Mouse (Mus musculus) limb, embryonic 10.5 days (tissue): ENCODE data around the gene Slc23a4. TPM values are rescaled to one million over a fixed set of nuclear protein-coding genes. Genes with fewer than 3 reads are reported as not detected.

Experiments used
- DNase-seq: peaks from one replicate; pipeline ENCODE4 v3.0.0-alpha.2; 2017; ENCODE audit warnings: low spot score
- H3K27ac ChIP-seq: fragments of 300-500 bp; sonication (generic); 2 replicates; pipeline ENCODE4 v1.5.1; 2016; ENCODE audit warnings: mild to moderate bottlenecking
- H3K27me3 ChIP-seq: fragments of 300-500 bp; sonication (generic); 2 replicates; pipeline ENCODE4 v1.6.1; 2016; ENCODE audit warnings: low read depth, mild to moderate bottlenecking; ENCODE audit not compliant: poor library complexity, severe bottlenecking
- H3K36me3 ChIP-seq: fragments of 300-500 bp; sonication (generic); 2 replicates; pipeline ENCODE4 v1.6.1; 2016; ENCODE audit warnings: mild to moderate bottlenecking, moderate library complexity
- H3K4me1 ChIP-seq: fragments of 300-500 bp; sonication (generic); 2 replicates; pipeline ENCODE4 v1.6.1; 2016
- H3K4me3 ChIP-seq: fragments of 300-500 bp; sonication (generic); 2 replicates; pipeline ENCODE4 v1.5.1; 2016; ENCODE audit warnings: mild to moderate bottlenecking, moderate library complexity
- H3K9me3 ChIP-seq: fragments of 300-500 bp; sonication (generic); replicated peaks from 2 replicates; pipeline ENCODE4 v1.6.1; 2016; ENCODE audit warnings: mild to moderate bottlenecking
- WGBS: fragments of 180-500 bp; shearing (Covaris S2); methylation state at CpG from one replicate; pipeline ENCODE4 v1.1.7; 2016; 5-methylcytosine and 5-hydroxymethylcytosine counted together
- polyA plus RNA-seq: library from polyadenylated mRNA; unstranded; fragments of >200 nt; fragmentation: Nextera tagmentation; extraction: Ambion mirVana; gene quantifications from 2 replicates; pipeline ENCODE4 v1.2.1, GENCODE M21; 2016

Slc23a4 gene
- polyA plus RNA-seq, result 0.18 and 0.45 TPM in 2 replicates

- no peaks in the 10 kb centered on the region for H3K36me3 ChIP-seq
- H3K27me3 ChIP-seq, result 0 out of 2 replicates have a peak, but pooled peaks cover 5% of the 10 kb centered on the region
- peak; percentile 46 for DNase-seq
- 14% methylated on average over 20 of the region's 20 CpGs for WGBS
- H3K9me3 ChIP-seq, result no peaks in the 10 kb centered on the region
- peak within 1 kb of the TSS; percentile 27 for H3K4me3 ChIP-seq
- H3K27ac ChIP-seq, result peak within 1 kb of the TSS; percentile 39; the same call in 1 of the 2 replicates
- H3K4me1 ChIP-seq, result peaks cover 23% of the 10 kb centered on the region
Observed at GRCm38 (mm10) chr6:34988081-34988761, at the start of gene Slc23a4. Gene Slc23a4, minus strand, starts transcription at chr6:34988404.

GRCm38 (mm10) chr6:35033341-35033740 lies 45.1 kb upstream of the Slc23a4 start:
- WGBS, result 95% methylated on average over 11 of the region's 11 CpGs
- no peak for DNase-seq

DNA sequence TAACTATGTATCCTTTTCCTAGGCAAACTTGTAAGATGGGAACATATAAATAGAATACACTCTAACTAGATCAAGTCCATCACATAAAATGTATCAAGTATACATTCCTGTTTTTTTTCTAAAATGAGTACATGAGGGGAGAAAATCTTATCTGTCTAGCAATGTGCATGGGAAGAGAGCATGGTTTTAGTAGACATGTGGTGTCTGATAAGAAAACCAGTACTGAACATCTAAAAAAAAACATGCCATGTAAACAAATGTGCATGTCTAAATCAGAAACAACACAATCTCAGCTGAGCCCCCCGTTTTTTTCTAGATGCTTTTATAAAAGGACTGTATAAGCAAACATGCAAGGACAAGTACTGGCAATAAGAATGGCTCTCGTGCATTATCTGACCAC lies 44.5 kb upstream of the Slc23a4 start:
- no peaks in the 10 kb centered on the region for H3K4me1 ChIP-seq
- 83% methylated on average over 2 of the region's 2 CpGs for WGBS
- no peak for DNase-seq

More at GRCm38 (mm10) chr6:35033341-35033740, 45.1 kb upstream of the Slc23a4 start:
- Histone ChIP-seq H3K27ac (no peak overlapping the region), H3K4me3 (no peak overlapping the region), H3K36me3 (peaks cover 11% of the 10 kb centered on the region), H3K9me3 (no peaks in the 10 kb centered on the region), H3K27me3 (no peaks in the 10 kb centered on the region), H3K4me1 (no peaks in the 10 kb centered on the region)

GRCm38 (mm10) chr6:35030811-35031210 lies 42.6 kb upstream of the Slc23a4 start:
- WGBS, result 93% methylated on average over 4 of the region's 4 CpGs
- Histone ChIP-seq H3K27me3 (no peaks in the 10 kb centered on the region), H3K9me3 (no peaks in the 10 kb centered on the region), H3K27ac (no peak overlapping the region), H3K4me3 (no peak overlapping the region), H3K4me1 (no peaks in the 10 kb centered on the region), H3K36me3 (0 out of 2 replicates have a peak, but pooled peaks cover 2% of the 10 kb centered on the region)
- DNase-seq, result no peak

More for the DNA sequence above, 44.5 kb upstream of the Slc23a4 start:
- H3K4me3 ChIP-seq, result no peak overlapping the region
- H3K9me3 ChIP-seq, result no peaks in the 10 kb centered on the region
- no peaks in the 10 kb centered on the region for H3K27me3 ChIP-seq
- no peak overlapping the region for H3K27ac ChIP-seq
- H3K36me3 ChIP-seq, result peaks cover 11% of the 10 kb centered on the region

DNA sequence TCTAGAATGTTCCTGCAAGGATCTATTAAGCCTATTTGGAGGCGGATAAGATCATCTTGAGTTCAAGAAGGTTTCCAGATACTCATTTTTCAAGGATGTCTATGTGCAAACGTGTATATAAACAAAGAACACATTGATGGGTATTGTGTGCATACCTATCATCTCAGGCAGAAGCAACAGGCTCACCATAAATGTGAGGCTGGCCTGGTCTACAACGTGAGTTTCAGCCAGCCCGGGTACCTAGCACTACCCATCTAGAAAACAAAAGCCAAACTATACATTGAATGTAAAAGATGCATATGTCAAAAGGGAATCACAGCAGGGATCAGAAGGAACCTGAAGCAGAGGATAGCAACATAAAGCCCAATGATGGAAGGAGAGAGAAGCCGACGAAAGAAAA lies 42.0 kb upstream of the Slc23a4 start:
- Histone ChIP-seq H3K27ac (no peak overlapping the region), H3K9me3 (no peaks in the 10 kb centered on the region), H3K27me3 (no peaks in the 10 kb centered on the region), H3K4me1 (no peaks in the 10 kb centered on the region), H3K36me3 (0 out of 2 replicates have a peak, but pooled peaks cover 2% of the 10 kb centered on the region), H3K4me3 (no peak overlapping the region)
- no peak for DNase-seq
- WGBS, result 91% methylated on average over 6 of the region's 6 CpGs

- no peak for DNase-seq
- H3K27ac ChIP-seq, result no peak overlapping the region
- H3K36me3 ChIP-seq, result peaks cover 6% of the 10 kb centered on the region
- peaks cover 10% of the 10 kb centered on the region for H3K4me1 ChIP-seq
- no peaks in the 10 kb centered on the region for H3K9me3 ChIP-seq
- H3K4me3 ChIP-seq, result no peak overlapping the region
- H3K27me3 ChIP-seq, result no peaks in the 10 kb centered on the region
- 96% methylated on average over 2 of the region's 2 CpGs for WGBS
Observed at GRCm38 (mm10) chr6:35028023-35028422, 39.8 kb upstream of the Slc23a4 start.

- Histone ChIP-seq H3K4me3 (no peak overlapping the region), H3K9me3 (no peaks in the 10 kb centered on the region), H3K36me3 (peaks cover 13% of the 10 kb centered on the region), H3K27ac (no peak overlapping the region), H3K27me3 (no peaks in the 10 kb centered on the region), H3K4me1 (peaks cover 10% of the 10 kb centered on the region)
- WGBS, result 77% methylated on average over 6 of the region's 6 CpGs
- no peak for DNase-seq
Observed at GRCm38 (mm10) chr6:35027257-35027656, 39.1 kb upstream of the Slc23a4 start.

GRCm38 (mm10) chr6:35016624-35017023 lies 28.4 kb upstream of the Slc23a4 start:
- Histone ChIP-seq H3K27me3 (no peaks in the 10 kb centered on the region), H3K9me3 (no peaks in the 10 kb centered on the region), H3K36me3 (peaks cover 9% of the 10 kb centered on the region), H3K4me3 (no peak overlapping the region), H3K4me1 (no peaks in the 10 kb centered on the region), H3K27ac (no peak overlapping the region)
- WGBS, result 92% methylated on average over 5 of the region's 5 CpGs
- DNase-seq, result no peak

GRCm38 (mm10) chr6:35011953-35012352 lies 23.7 kb upstream of the Slc23a4 start:
- Histone ChIP-seq H3K27me3 (no peaks in the 10 kb centered on the region), H3K4me3 (no peak overlapping the region), H3K9me3 (no peaks in the 10 kb centered on the region), H3K4me1 (no peaks in the 10 kb centered on the region), H3K36me3 (no peaks in the 10 kb centered on the region), H3K27ac (no peak overlapping the region)
- no peak for DNase-seq
- WGBS, result 72% methylated on average over 1 of the region's 1 CpGs

- Histone ChIP-seq H3K27me3 (no peaks in the 10 kb centered on the region), H3K4me3 (no peak overlapping the region), H3K9me3 (no peaks in the 10 kb centered on the region), H3K4me1 (no peaks in the 10 kb centered on the region), H3K27ac (no peak overlapping the region), H3K36me3 (no peaks in the 10 kb centered on the region)
- 96% methylated on average over 5 of the region's 5 CpGs for WGBS
- DNase-seq, result no peak
Observed at GRCm38 (mm10) chr6:35010705-35011104, 22.5 kb upstream of the Slc23a4 start.

DNA sequence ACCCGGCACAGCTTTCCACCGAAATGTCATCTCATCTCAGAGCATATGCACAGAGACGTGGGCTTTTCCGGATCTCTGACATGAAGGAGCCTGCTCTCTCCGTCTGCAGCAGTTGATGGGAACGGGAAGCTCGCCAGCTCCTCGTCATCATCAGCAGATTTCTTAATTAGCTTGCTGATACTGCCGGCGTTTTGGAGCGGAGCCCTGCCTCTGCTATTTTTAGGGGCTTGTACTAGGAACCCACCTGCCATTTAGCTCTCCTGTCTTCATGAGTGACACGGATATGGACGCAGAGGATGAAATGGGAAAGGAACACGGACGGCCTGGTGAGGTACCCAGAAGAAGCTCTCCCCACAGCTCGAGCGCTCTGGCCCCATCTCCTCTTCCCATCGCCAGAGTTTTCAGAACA lies 14.1 kb upstream of the Slc23a4 start:
- Histone ChIP-seq H3K4me3 (no peak overlapping the region), H3K27ac (no peak overlapping the region), H3K27me3 (no peaks in the 10 kb centered on the region), H3K4me1 (peaks cover 8% of the 10 kb centered on the region), H3K9me3 (no peaks in the 10 kb centered on the region), H3K36me3 (no peaks in the 10 kb centered on the region)
- 88% methylated on average over 18 of the region's 18 CpGs for WGBS
- DNase-seq, result no peak

GRCm38 (mm10) chr6:34999101-34999500 lies 10.9 kb upstream of the Slc23a4 start:
- Histone ChIP-seq H3K27ac (no peak overlapping the region), H3K9me3 (no peaks in the 10 kb centered on the region), H3K36me3 (no peaks in the 10 kb centered on the region), H3K4me1 (peaks cover 14% of the 10 kb centered on the region), H3K27me3 (no peaks in the 10 kb centered on the region), H3K4me3 (peak overlapping the region; percentile 18)
- 10% methylated on average over 4 of the region's 4 CpGs for WGBS
- DNase-seq, result peak; percentile 35

- WGBS, result 78% methylated on average over 4 of the region's 4 CpGs
- H3K27ac ChIP-seq, result no peak overlapping the region
- peaks cover 14% of the 10 kb centered on the region for H3K4me1 ChIP-seq
- H3K4me3 ChIP-seq, result no peak overlapping the region
- H3K27me3 ChIP-seq, result no peaks in the 10 kb centered on the region
- DNase-seq, result no peak
- H3K36me3 ChIP-seq, result no peaks in the 10 kb centered on the region
- H3K9me3 ChIP-seq, result no peaks in the 10 kb centered on the region
Observed at GRCm38 (mm10) chr6:34996496-34996895, 8.3 kb upstream of the Slc23a4 start.
